Mouse (Mus musculus) c-Kit-positive CD71-positive TER-119-negative erythroid progenitor cells, embryonic 14.5 days (primary cell): ENCODE data around the gene Hspb3.

Experiments used
- DNase-seq: peaks from one replicate; pipeline ENCODE4 v3.0.0-alpha.2; 2013; ENCODE audit warnings: low read depth

The Hspb3 gene

DNA sequence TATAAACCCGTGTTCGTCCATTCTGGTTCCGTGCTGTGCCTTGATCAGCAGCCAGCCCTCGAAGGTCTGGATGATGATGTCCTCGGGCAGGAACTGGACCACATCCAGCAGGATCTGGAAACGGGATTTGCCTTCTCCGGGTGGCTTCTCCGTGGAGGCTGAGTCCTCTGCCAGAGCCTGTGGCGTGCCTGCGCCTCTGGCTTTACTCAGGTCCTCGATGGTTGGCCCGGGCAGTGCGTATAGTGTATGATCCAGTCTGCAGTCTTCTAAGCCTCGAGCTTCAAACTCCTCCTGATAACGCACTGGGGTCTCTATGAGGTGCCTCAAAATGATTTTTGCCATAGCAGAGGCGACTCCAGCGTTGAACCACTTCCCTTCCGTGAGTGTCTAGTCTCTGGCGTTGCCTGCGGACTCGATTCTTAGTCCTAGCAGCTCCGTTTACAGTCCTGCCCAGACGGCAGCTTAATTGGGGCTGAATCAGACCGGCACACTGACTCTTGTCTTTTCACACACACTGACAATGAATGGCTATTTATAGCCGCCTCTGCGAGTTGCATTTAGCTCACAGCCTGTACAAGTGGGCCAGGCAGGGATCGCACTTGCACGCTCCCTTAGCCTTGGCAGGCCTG, at the start of gene Hspb3:
Gene Hspb3, minus strand, starts transcription at position 526 of the 629 bp plus-strand sequence.
- no peak for DNase-seq

GRCm38 (mm10) chr13:113713186-113713585, 49.7 kb upstream of the Hspb3 start:
- no peak for DNase-seq

DNA sequence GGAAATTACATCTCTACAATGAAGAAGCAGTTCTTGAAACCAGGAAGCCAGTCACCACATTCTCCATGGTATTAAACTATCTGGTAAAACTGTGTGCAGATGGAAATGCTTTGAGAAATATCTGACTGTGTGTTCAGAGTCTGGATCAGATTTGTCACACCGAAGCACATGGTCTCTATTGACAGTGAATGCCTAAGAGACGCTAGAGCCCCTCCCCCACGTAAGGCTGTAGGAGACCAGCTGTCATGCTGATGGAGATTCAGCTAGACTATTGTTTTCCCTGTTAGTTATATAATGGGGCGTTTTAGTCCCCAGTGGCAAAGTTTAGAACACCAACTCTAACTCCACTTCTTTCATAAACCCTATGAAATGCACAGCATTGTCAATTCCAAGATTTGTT, 42.7 kb upstream of the Hspb3 start:
- DNase-seq, result no peak

- DNase-seq, result no peak
Observed at GRCm38 (mm10) chr13:113701185-113701584, 37.7 kb upstream of the Hspb3 start.

DNA sequence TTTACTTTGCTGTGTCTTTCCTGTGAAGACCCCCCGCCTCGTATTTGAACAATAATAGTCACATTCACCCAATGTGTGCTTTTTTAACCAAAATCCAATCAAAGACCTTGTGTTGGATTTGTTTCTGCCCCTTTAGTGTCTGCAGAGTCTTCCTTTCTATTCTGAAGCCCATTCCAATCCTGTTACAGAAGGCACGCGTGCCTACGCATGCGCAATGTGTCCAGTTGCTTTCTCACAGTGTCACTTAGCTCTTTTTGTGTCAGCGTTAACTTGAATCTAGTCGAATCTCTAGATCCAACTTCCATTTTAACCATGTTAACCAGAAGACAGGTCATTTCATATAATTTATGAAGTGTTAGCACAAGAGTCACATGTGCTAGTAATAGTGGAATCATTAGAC, 36.5 kb upstream of the Hspb3 start:
- DNase-seq, result no peak

DNA sequence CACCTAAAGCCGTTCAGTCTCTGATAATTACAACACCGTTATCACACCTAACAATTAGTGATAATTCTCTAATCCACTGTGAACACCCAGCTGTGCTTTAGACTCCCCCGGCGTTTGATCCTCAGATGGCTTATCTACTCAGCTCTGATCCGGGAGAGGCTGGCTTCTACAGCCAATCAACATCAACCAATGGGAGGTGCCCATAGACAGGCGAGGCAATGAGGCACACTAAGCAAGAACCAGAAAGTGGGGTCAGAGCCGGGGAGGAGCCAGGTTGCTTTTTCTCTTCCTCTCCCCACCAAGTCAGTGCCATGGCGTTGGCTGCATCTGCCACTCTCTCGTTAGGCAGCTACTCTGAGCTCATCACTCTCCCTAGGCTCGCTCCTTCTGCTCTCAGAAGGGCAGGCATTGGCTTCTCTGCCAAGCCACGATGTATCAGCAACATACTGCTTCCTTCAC, 36.0 kb upstream of the Hspb3 start:
- peak; percentile 40 for DNase-seq

GRCm38 (mm10) chr13:113696838-113697321, 33.4 kb upstream of the Hspb3 start:
- DNase-seq, result no peak

GRCm38 (mm10) chr13:113693383-113693782, 29.9 kb upstream of the Hspb3 start:
- peak; percentile 40 for DNase-seq

DNA sequence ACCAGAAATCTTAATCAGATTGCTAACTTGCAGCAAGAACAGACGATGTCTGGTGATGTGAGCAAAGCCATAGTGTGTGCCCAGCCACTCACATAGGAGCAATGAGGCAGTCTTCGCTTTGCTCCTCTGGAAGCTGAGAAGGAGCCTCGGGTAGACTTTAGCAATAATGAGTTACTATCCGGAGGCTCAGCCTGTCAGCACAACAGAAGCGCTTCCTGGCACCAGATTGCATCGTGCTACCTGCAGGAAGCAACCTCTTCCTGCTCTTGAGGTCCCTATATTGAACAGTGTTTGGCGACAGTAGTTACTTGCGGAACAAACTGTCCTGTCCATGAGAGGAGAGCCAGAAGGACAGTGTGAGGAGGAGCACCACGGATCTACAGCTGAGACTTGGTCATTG, 28.2 kb upstream of the Hspb3 start:
- DNase-seq, result no peak

- DNase-seq, result peak; percentile 43
Observed at GRCm38 (mm10) chr13:113689883-113690282, 26.4 kb upstream of the Hspb3 start.

DNA sequence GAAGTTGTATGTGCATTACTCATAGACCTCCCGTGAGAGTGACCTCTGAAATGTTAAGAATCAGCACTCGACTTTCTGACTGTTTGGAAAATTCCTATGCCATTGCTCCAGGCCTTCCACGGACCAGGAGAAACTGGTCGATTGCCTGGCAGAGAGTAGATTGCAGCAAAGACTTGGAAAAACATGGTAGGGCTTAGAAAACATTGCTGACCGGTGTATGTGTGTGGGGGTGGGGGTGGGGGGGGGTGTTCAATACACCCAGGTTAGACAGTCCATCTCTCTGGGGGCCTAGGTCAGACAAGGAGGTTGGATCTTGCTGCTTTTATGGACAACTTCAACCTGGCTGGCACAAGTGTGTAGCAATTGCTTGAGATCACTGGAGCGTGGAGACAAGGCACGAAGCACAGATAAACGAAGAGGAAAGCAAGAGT, 23.2 kb upstream of the Hspb3 start:
- no peak for DNase-seq

GRCm38 (mm10) chr13:113682821-113683220, 19.3 kb upstream of the Hspb3 start:
- DNase-seq, result no peak

- DNase-seq, result no peak
Observed at GRCm38 (mm10) chr13:113680646-113681045, 17.2 kb upstream of the Hspb3 start.

GRCm38 (mm10) chr13:113669459-113670077, 6.1 kb upstream of the Hspb3 start:
- peak; percentile 44 for DNase-seq

GRCm38 (mm10) chr13:113663883-113664282, 407 bp upstream of the Hspb3 start:
- no peak for DNase-seq

DNA sequence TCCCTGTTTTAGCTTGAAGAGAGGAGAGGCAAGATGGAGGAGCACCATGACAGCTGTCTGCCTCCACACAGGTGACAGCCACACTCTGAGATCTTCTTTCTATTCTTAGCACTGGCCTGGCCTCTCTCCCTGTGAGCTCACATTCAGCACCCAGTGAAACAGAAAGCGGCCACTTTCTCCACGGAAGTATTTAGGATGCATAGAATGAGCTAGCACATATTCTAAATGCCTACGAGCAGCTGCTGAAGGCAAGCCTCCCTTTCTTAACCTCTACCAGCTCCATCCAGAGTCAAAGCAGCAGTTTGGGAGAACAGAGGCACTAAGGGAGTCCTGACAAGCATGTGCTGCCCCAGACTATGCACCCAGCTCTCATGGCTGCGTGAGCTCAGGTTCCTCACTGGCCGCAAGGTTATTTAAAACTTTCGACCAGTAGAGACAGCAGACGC, 1.6 kb downstream of the Hspb3 start:
- no peak for DNase-seq

DNA sequence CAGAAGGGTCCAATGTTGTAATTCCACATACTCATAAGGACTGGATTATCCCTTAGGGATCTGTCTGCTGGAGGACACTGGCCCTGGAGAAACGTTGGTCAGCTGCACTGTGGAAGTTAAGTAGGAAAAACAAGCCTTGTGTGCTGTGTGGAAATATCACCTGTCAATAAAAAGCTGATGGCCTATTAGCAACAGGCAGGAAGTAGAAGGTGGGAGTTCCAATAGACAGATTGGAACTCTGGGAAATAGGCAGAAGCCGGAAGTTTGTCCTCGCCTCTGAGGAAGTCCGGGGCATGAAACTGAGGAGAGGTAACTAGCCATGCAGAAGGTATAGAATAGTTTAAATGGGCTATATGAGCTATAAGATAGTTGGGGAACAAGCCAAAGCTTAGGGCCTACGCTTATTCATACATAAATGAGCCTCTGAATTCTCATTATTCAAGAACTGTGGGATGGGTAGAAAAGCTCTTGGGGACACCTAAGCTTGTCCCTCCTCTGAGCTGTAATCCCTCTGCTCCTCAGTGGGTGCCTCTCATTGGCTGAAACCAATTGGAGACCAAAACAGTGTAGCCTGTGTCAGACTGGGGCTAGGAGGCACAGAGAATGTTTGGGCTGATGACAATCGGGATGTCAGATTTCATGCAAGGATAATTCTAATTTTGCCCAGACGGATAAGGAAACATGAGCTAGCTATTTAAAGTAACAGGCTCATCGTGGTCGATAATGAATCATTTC, 2.7 kb downstream of the Hspb3 start:
- no peak for DNase-seq

DNA sequence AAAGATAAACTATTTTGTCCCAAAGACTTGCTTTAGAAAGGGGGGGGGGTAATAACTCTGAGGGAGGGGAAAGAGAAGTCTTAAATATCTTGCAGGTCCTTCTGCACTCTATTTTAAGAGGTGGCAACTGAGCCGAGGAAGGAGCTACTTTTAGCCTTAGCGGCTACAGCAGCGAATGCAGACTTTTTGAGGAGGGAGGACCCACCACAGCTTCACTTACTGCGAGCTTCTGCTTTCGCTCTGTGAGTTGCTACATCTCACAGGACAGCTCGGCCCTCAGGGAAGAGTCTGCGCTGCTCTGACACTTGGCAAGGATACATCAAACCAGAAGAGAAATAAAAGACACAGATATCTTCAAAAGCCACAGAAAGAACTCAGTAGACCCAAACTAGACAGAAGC, 6.3 kb downstream of the Hspb3 start:
- DNase-seq, result no peak

DNA sequence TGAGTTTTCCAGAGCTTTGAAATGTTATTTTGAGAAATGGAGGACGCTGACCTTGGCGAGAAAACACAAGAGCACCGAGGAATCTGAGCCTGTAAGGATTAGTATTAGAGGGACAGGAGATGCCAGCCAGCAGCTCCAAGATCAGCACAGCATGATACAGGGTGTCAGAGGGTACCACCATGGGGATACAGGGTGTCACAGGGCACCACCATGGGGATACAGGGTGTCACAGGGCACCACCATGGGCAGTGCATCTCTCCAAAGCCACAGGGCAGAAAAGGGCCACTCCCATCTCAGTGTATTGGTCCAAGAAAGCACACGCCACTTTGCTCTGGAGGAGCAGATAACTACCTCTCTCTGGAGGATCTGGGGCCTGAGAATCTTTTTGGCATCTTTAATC, 6.8 kb downstream of the Hspb3 start:
- no peak for DNase-seq

DNA sequence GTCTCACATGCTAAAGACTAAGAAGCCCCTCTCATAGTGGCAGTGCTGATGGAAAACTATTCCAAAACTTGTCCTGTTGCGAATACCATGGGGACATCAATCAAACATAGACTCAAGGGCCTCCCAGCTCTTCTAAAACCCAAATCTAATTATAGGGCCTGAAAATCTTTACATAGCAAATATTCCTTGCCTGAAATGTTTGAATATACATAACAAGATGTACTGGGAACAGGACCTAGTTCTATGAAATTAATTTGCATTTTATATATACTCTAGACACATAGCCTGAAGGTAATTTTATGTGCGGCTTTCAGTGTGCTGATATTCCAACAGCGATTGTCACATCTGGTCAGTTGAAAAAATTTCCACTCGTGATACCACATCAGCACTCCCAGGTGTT, 8.0 kb downstream of the Hspb3 start:
- DNase-seq, result no peak

GRCm38 (mm10) chr13:113640944-113641597, 22.4 kb downstream of the Hspb3 start:
- DNase-seq, result no peak

- DNase-seq, result no peak
Observed at GRCm38 (mm10) chr13:113638914-113639313, 24.6 kb downstream of the Hspb3 start.
